Mouse (Mus musculus) cerebellum, adult 11-12 months (tissue): Measurements from ENCODE around the gene Hnrnpul1.
A peak's percentile ranks its signal among the peaks of the same experiment; 100 is the strongest.
"Not testable (repeated sequence)": the region's sequence is repeated elsewhere in the genome, so short reads cannot be mapped to it uniquely, and the experiment has no call there.

Source experiments
- DNase-seq: peaks from one replicate; pipeline ENCODE4 v3.0.0; 2022

Hnrnpul1 gene

GRCm38 (mm10) chr7:25768229-25768628, 13.7 kb upstream of the Hnrnpul1 start:
- no peak for DNase-seq

GRCm38 (mm10) chr7:25766108-25766507, 11.6 kb upstream of the Hnrnpul1 start:
- no peak for DNase-seq

- DNase-seq, result no peak
Observed at GRCm38 (mm10) chr7:25764221-25764620, 9.7 kb upstream of the Hnrnpul1 start.

- no peak for DNase-seq
Observed at GRCm38 (mm10) chr7:25763678-25764077, 9.1 kb upstream of the Hnrnpul1 start.

GRCm38 (mm10) chr7:25761354-25761753, 6.8 kb upstream of the Hnrnpul1 start:
- no peak for DNase-seq

- DNase-seq, result peak; percentile 85
Observed at GRCm38 (mm10) chr7:25756011-25756410, 1.5 kb upstream of the Hnrnpul1 start.

- peak; percentile 74 for DNase-seq
Observed at GRCm38 (mm10) chr7:25755468-25755833, 894 bp upstream of the Hnrnpul1 start.

GRCm38 (mm10) chr7:25754439-25754737, 169 bp downstream of the Hnrnpul1 start:
- DNase-seq, result no peak

- DNase-seq, result no peak
Observed at GRCm38 (mm10) chr7:25753643-25754438, 716 bp downstream of the Hnrnpul1 start.

- peak; percentile 38 for DNase-seq
Observed at GRCm38 (mm10) chr7:25753076-25753475, 1.5 kb downstream of the Hnrnpul1 start.

GRCm38 (mm10) chr7:25746844-25747243, 7.7 kb downstream of the Hnrnpul1 start:
- no peak for DNase-seq

GRCm38 (mm10) chr7:25738277-25738676, 16.3 kb downstream of the Hnrnpul1 start:
- no peak for DNase-seq

- no peak for DNase-seq
Observed at GRCm38 (mm10) chr7:25736920-25737319, 17.6 kb downstream of the Hnrnpul1 start.

GRCm38 (mm10) chr7:25734991-25735390, 19.6 kb downstream of the Hnrnpul1 start:
- no peak for DNase-seq

- DNase-seq, result no peak
Observed at GRCm38 (mm10) chr7:25731294-25732055, 23.1 kb downstream of the Hnrnpul1 start.

- DNase-seq, result no peak
Observed at GRCm38 (mm10) chr7:25729862-25730261, 24.7 kb downstream of the Hnrnpul1 start.

GRCm38 (mm10) chr7:25729396-25729795, 25.2 kb downstream of the Hnrnpul1 start:
- DNase-seq, result no peak

GRCm38 (mm10) chr7:25727800-25728199, 26.8 kb downstream of the Hnrnpul1 start:
- no peak for DNase-seq

- DNase-seq, result no peak
Observed at GRCm38 (mm10) chr7:25725886-25726285, 28.7 kb downstream of the Hnrnpul1 start.

GRCm38 (mm10) chr7:25721776-25722175, 32.8 kb downstream of the Hnrnpul1 start:
- not testable (repeated sequence) for DNase-seq

GRCm38 (mm10) chr7:25720760-25721159, 33.8 kb downstream of the Hnrnpul1 start:
- no peak for DNase-seq

GRCm38 (mm10) chr7:25719761-25720610, 34.6 kb downstream of the Hnrnpul1 start:
- DNase-seq, result peak; percentile 65

GRCm38 (mm10) chr7:25718788-25719417, 35.7 kb downstream of the Hnrnpul1 start, which contains the start of gene Ccdc97:
TSS of gene Ccdc97 (minus strand) at chr7:25719088.
- peak; percentile 94 for DNase-seq
